Mouse (Mus musculus) stomach, embryonic 14.5 days (tissue): ENCODE data around the gene Creg1. TPM values are rescaled to one million over a fixed set of nuclear protein-coding genes. Genes with fewer than 3 reads are reported as not detected.
A peak's percentile ranks its signal among the peaks of the same experiment; 100 is the strongest.

Experiments
- ATAC-seq: fragments of 200-750 bp; cut with Nextera tagmentation; 2 replicates; pipeline ENCODE4 v1.8.0; 2017; ENCODE audit warnings: low read depth, moderate TSS enrichment; ENCODE audit not compliant: insufficient number of reproducible peaks, insufficient read depth, low FRiP score
- H3K27ac ChIP-seq: fragments of 300-500 bp; sonication (generic); 2 replicates; pipeline ENCODE4 v1.5.1; 2014; ENCODE audit warnings: mild to moderate bottlenecking, low read length, moderate library complexity, mixed read lengths
- H3K27me3 ChIP-seq: fragments of 300-500 bp; sonication (generic); 2 replicates; pipeline ENCODE4 v1.6.1; 2014; ENCODE audit warnings: low read length, control low read depth, mixed read lengths; ENCODE audit not compliant: control insufficient read depth, insufficient read depth
- H3K36me3 ChIP-seq: fragments of 300-500 bp; sonication (generic); 2 replicates; pipeline ENCODE4 v1.6.1; 2014; ENCODE audit warnings: mild to moderate bottlenecking, control low read depth, low read length, moderate library complexity, mixed read lengths; ENCODE audit not compliant: control insufficient read depth, insufficient read depth
- H3K4me1 ChIP-seq: fragments of 300-500 bp; sonication (generic); 2 replicates; pipeline ENCODE4 v1.6.1; 2014; ENCODE audit warnings: low read length, control low read depth, mixed read lengths; ENCODE audit not compliant: control insufficient read depth, insufficient read depth
- H3K4me2 ChIP-seq: fragments of 300-500 bp; sonication (generic); replicated peaks from 2 replicates; pipeline ENCODE4 v1.6.1; 2014; ENCODE audit warnings: low read depth, low read length, control low read depth
- H3K4me3 ChIP-seq: fragments of 300-500 bp; sonication (generic); 2 replicates; pipeline ENCODE4 v1.5.1; 2014; ENCODE audit warnings: low read depth, low read length, control low read depth
- H3K9ac ChIP-seq: fragments of 300-500 bp; sonication (generic); replicated peaks from 2 replicates; pipeline ENCODE4 v1.6.1; 2014; ENCODE audit warnings: low read depth, mild to moderate bottlenecking, control low read depth, low read length, moderate library complexity, mixed read lengths
- H3K9me3 ChIP-seq: fragments of 300-500 bp; sonication (generic); 2 replicates; pipeline ENCODE4 v1.6.1; 2016; ENCODE audit warnings: low read depth, low read length, control low read depth; ENCODE audit not compliant: control insufficient read depth
- WGBS: fragments of 180-500 bp; shearing (Covaris S2); extraction: QIAGEN DNeasy Blood & Tissue Kit; methylation state at CpG from one replicate; pipeline ENCODE4 v1.1.7; 2014; 5-methylcytosine and 5-hydroxymethylcytosine counted together
- polyA plus RNA-seq: library from polyadenylated mRNA; unstranded; fragments of >200 nt; fragmentation: Nextera tagmentation; extraction: Ambion mirVana; gene quantifications from 2 replicates; pipeline ENCODE4 v1.2.1, GENCODE M21; 2014

The Creg1 gene
- polyA plus RNA-seq, 1 experiment from 2014 or later: 63.4 TPM

DNA sequence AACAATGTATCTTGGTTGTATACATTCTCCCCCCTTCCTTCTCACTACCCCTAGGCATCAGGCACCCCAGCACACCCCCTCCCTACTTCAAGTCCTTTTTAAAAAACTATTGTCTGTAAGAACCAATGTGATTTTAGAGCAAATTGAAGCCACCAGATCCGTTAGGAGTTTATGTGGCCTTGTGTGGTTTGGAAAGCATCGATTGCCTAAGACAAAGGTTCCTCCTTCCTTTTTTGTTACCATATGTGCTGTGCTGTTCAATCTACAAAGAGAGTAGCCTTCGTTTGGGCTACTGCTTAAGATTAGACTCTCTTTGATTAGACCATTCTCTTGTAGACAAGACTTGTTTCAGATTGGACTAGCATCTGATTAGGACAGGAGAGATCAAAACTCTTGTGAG is 25.7 kb upstream of the Creg1 start:
- H3K27me3 ChIP-seq: no peaks in the 10 kb centered on the region
- H3K9me3 ChIP-seq: no peaks in the 10 kb centered on the region
- ATAC-seq: no peak
- H3K4me2 ChIP-seq: no peak overlapping the region
- 0 out of 2 replicates have a peak, but pooled peaks cover 7% of the 10 kb centered on the region for H3K4me1 ChIP-seq
- H3K9ac ChIP-seq: no peak overlapping the region
- H3K4me3 ChIP-seq: no peak overlapping the region
- WGBS: 58% methylated on average over 3 of the region's 3 CpGs
- H3K27ac ChIP-seq: no peak overlapping the region
- no peaks in the 10 kb centered on the region for H3K36me3 ChIP-seq

DNA sequence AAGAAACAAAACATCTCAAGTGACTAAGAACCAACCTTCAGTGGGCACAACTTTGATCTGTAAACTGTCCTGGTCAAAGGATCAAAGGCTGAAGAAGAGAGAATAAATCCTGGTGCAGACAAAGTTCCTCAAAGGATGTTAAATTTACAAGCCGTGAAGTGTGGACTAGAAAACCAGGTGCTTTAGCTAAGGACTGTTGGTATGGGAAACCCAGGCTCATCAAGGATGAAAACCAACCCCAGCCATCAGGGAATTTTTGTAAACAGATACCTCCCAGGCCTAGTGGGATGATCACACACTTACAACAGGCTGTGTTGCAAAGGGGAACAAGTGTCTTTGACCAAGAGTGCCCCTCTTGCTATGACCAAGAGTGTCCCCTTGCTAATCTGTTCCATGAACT is 24.6 kb upstream of the Creg1 start:
- WGBS: 66% methylated on average over 1 of the region's 1 CpGs

DNA sequence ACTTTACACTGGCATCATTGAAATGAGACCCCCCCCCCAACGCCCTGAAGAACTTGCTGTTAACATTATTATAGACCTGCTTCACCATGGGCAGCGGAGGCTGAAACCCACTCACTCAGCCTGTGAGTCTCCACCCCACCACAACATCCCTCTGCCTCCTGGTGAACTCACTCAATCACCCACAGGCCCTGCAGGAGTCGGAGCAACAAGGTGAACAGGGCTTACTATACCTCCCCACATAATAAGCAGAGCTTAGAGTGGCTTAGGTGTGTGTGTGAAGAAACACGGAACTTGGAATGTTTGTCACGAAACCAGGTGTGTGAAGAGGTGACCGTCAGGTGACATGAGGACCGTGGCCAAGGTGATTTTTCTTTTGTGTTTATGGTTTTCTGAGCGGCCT is 21.6 kb upstream of the Creg1 start:
- H3K27ac ChIP-seq: no peak overlapping the region
- 65% methylated on average over 8 of the region's 8 CpGs for WGBS
- H3K27me3 ChIP-seq: no peaks in the 10 kb centered on the region
- H3K9ac ChIP-seq: no peak overlapping the region
- no peak overlapping the region for H3K4me3 ChIP-seq
- no peaks in the 10 kb centered on the region for H3K36me3 ChIP-seq
- H3K4me1 ChIP-seq: no peaks in the 10 kb centered on the region
- H3K9me3 ChIP-seq: no peaks in the 10 kb centered on the region
- no peak for ATAC-seq
- no peak overlapping the region for H3K4me2 ChIP-seq

More for the DNA sequence above, 24.6 kb upstream of the Creg1 start:
- no peaks in the 10 kb centered on the region for H3K27me3 ChIP-seq
- no peak overlapping the region for H3K4me3 ChIP-seq
- H3K4me1 ChIP-seq: 0 out of 2 replicates have a peak, but pooled peaks cover 7% of the 10 kb centered on the region
- no peak overlapping the region for H3K4me2 ChIP-seq
- no peak overlapping the region for H3K27ac ChIP-seq
- ATAC-seq: no peak
- no peaks in the 10 kb centered on the region for H3K36me3 ChIP-seq
- H3K9me3 ChIP-seq: no peaks in the 10 kb centered on the region
- H3K9ac ChIP-seq: no peak overlapping the region

DNA sequence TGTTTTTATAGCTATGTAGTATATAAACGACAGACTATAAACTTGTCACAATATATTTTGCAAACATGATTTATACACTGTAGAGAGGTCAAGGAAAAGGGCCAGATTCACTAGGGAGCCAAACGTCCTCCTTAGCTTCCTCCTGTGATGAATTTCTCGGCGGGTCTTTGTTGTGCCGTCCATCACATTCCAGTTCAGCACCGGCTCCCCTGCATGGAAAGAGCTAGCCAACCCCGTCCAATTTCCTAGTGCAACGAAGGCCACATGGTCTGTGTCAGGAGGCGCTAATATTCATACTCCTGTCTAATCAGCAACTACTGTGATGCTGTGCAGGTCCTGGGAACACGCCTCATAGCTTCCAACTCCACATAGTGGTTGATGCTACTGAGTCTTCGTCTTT is 15.5 kb upstream of the Creg1 start:
- H3K27ac ChIP-seq: no peak overlapping the region

DNA sequence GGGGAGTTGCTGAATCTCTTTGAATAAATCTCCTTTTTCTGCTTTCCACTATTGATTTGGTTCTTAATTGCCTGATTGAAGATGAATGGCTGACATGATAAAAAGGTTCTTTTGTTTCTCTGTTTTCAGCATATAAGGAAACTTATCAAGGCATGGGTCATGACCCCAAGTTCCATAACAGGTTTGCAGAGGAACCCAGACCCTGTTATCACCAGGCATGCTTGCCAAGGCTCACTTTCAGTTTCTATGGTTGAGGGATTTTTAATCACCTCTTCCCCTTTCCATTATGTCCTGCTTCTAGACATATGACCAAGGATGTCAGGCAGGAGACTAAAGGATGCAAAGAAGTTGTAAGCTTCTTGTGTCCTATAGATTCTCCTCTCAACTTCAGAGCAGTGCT is 12.4 kb upstream of the Creg1 start:
- Histone ChIP-seq H3K4me2 (no peak overlapping the region), H3K27me3 (no peaks in the 10 kb centered on the region), H3K4me3 (no peak overlapping the region), H3K9me3 (no peaks in the 10 kb centered on the region), H3K36me3 (no peaks in the 10 kb centered on the region), H3K9ac (no peak overlapping the region), H3K27ac (no peak overlapping the region), H3K4me1 (no peaks in the 10 kb centered on the region)
- ATAC-seq: no peak

More for the DNA sequence above, 15.5 kb upstream of the Creg1 start:
- WGBS: 19% methylated on average over 11 of the region's 11 CpGs
- Histone ChIP-seq H3K9me3 (no peaks in the 10 kb centered on the region), H3K4me2 (no peak overlapping the region), H3K36me3 (no peaks in the 10 kb centered on the region), H3K9ac (no peak overlapping the region), H3K4me3 (no peak overlapping the region), H3K27me3 (no peaks in the 10 kb centered on the region), H3K4me1 (no peaks in the 10 kb centered on the region)
- ATAC-seq: peak; percentile 90

- Histone ChIP-seq H3K9ac (no peak overlapping the region), H3K4me2 (no peak overlapping the region), H3K4me3 (no peak overlapping the region), H3K36me3 (no peaks in the 10 kb centered on the region), H3K27me3 (no peaks in the 10 kb centered on the region), H3K4me1 (no peaks in the 10 kb centered on the region), H3K9me3 (no peaks in the 10 kb centered on the region), H3K27ac (no peak overlapping the region)
- ATAC-seq: no peak
- WGBS: 77% methylated on average over 5 of the region's 5 CpGs
These were observed 11.7 kb upstream of the Creg1 start for GRCm38 (mm10) chr1:165751838-165752237.

DNA sequence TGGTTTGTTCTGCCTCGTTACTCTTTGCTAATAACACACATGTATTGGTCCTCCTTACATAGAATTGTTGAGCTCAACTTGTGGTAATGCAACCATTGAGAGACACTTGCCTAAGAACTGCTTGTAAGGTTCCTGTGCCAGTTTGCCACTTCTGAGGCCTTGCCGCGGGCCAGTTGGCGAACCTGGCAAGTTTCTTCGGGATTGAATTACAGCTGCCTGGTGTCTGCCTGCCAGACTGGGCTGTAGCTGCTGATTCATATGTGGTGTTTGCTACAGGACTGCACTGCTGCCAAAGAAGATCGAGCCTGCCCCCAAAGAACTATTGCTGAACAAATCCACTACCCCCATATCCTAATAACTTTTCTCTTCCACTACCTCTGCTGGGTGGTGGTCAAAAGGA is 9.3 kb upstream of the Creg1 start:
- WGBS: 87% methylated on average over 6 of the region's 6 CpGs
- no peaks in the 10 kb centered on the region for H3K36me3 ChIP-seq
- no peak overlapping the region for H3K27ac ChIP-seq
- no peaks in the 10 kb centered on the region for H3K27me3 ChIP-seq
- H3K4me2 ChIP-seq: no peak overlapping the region
- H3K9ac ChIP-seq: no peak overlapping the region
- H3K4me1 ChIP-seq: no peaks in the 10 kb centered on the region
- H3K4me3 ChIP-seq: no peak overlapping the region
- no peaks in the 10 kb centered on the region for H3K9me3 ChIP-seq
- ATAC-seq: no peak

DNA sequence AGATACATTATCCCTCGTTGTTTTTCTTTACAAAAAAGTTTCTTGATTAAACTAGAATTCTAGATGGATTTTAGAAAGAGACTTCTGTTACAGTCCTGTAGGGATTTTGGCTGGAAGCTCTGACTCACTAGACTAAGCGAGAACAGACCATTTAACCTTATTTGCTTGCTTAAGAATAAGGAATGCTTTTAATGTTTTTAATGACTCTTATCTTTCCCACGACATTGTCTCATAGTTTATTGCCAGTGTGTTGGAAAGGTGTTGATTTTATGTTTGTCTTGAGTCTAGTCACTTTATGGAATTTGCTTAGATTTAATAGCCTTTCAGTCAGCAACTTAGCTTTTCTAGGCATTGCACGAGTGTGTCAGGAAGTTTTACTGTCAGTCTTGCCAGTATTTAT is 8.4 kb upstream of the Creg1 start:
- Histone ChIP-seq H3K4me2 (no peak overlapping the region), H3K36me3 (no peaks in the 10 kb centered on the region), H3K27me3 (no peaks in the 10 kb centered on the region), H3K9me3 (no peaks in the 10 kb centered on the region), H3K4me3 (no peak overlapping the region), H3K9ac (no peak overlapping the region), H3K4me1 (no peaks in the 10 kb centered on the region), H3K27ac (no peak overlapping the region)
- ATAC-seq: no peak
- WGBS: 27% methylated on average over 4 of the region's 4 CpGs

DNA sequence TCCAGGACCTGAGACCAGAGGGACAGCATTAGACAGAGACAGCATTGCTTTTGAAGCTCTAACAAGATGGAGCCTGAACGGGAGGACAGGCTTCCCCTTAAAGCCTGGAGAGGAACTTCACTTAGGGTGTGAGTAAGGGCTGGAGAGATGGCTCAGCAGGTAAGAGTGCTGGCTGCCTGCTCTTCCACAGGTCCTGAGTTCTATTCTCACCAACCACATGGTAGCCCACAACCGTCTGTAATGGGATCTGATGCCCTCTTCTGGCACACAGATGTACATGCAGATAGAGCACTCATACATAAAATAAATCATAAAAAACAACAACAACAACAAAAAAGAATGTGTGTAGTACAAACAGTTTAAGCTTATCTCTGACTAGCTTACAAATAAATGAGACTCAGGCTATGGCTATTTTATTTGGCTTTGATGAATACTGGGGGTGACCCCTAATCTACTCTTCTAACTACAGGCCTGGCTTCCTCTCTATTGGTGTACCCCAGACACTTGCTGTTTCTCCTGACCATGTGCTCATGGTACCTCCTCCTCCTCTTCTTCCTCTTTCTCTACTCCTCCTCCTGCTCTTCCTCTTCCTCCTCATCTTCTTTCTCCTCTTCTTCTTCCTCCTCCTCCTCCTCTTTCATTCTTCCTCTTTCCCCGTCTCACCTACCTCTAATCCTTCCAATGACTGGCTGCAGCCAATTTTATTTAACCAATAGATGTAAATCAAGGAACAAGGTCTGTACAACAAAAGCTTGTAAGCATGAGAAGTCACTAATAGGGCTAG is 1.8 kb upstream of the Creg1 start:
- Histone ChIP-seq H3K27ac (no peak overlapping the region), H3K4me1 (peaks cover 8% of the 10 kb centered on the region; the same call in 1 of the 2 replicates), H3K4me2 (no peak overlapping the region), H3K27me3 (no peaks in the 10 kb centered on the region), H3K9ac (no peak overlapping the region), H3K9me3 (no peaks in the 10 kb centered on the region), H3K4me3 (no peak overlapping the region), H3K36me3 (no peaks in the 10 kb centered on the region)
- WGBS: 88% methylated on average over 3 of the region's 3 CpGs
- ATAC-seq: no peak
